Mouse (Mus musculus) liver, postnatal 0 days (tissue): Measurements from ENCODE around the gene Wdr43.

ENCODE experiments used
- CTCF ChIP-seq: sonication (generic); IDR thresholded peaks from 2 replicates; pipeline ENCODE4 v1.5.1; 2016; ENCODE audit warnings: antibody characterized with exemption, low read depth
- EP300 ChIP-seq: IDR thresholded peaks from 2 replicates; pipeline ENCODE4 v1.6.1; 2016; ENCODE audit warnings: antibody characterized with exemption, low read depth, mild to moderate bottlenecking

DNA sequence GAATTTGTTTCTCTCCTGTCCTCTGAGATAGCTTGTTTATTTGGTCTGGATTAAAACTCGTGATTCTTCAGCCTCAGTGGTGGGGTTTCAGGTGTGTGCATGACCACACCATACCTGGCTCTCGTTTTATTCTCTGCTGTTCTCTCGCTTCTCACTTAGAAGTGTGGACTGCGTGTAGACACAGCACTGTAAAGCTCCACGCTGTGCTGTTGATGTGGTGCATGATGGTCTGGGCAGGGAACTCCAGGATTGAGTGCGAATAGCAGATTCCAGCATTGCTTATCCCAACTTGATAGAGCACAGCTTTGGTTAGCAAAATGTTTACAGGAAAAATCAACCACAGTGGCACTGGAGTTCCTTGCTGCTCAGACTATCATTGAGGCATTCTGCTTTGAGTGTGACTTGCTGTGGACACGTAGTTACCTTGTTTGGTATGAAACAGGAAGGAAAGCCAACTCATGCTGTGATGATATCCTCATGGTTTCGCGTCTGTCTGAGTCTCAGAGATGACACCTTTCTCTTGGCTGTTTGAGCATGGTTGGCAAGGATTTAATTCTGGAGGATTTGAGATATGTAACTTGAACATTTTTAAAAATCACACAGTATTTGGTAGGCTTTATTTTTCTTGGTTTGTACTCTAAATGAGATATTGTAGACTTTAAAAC is 24.9 kb downstream of the Wdr43 start:
- no peak for TF ChIP-seq CTCF
- TF ChIP-seq EP300 = no peak
